Mouse (Mus musculus) CD8-positive naive resting alpha-beta T cell, adult 2 months (primary cell): Measurements from ENCODE around the gene Enoph1.

Experiments
- DNase-seq, 2 experiments: peaks; one replicate each; pipeline ENCODE4 v3.0.0; 2022; ENCODE audit warnings: low read depth in 2 of 2, low spot score in 2 of 2

Gene Enoph1

GRCm38 (mm10) chr5:100039602-100040142, at the start of gene Enoph1, which contains the start of gene Hnrnpdl:
Enoph1 (plus strand) TSS chr5:100039985.
Hnrnpdl (minus strand) TSS chr5:100039664.
- DNase-seq = peak; percentile 87 to 91

GRCm38 (mm10) chr5:99994166-99994565, 45.6 kb upstream of the Enoph1 start:
- DNase-seq = no peak

GRCm38 (mm10) chr5:99994680-99995079, 45.1 kb upstream of the Enoph1 start:
- DNase-seq = no peak

- no peak for DNase-seq
Measured at GRCm38 (mm10) chr5:100000048-100000447, 39.7 kb upstream of the Enoph1 start.

GRCm38 (mm10) chr5:100000500-100000899, 39.3 kb upstream of the Enoph1 start:
- no peak for DNase-seq

- no peak for DNase-seq
Measured at GRCm38 (mm10) chr5:100003895-100004294, 35.9 kb upstream of the Enoph1 start.

- DNase-seq = no peak
Measured at GRCm38 (mm10) chr5:100005431-100005830, 34.4 kb upstream of the Enoph1 start.

GRCm38 (mm10) chr5:100005896-100006295, 33.9 kb upstream of the Enoph1 start:
- no peak for DNase-seq

GRCm38 (mm10) chr5:100006324-100007039, 33.3 kb upstream of the Enoph1 start:
- no peak for DNase-seq

- peak in 1 of 2 experiments; percentile 4 for DNase-seq
Measured at GRCm38 (mm10) chr5:100007040-100007375, 32.8 kb upstream of the Enoph1 start.

- peak in 1 of 2 experiments; percentile 11 for DNase-seq
Measured at GRCm38 (mm10) chr5:100008485-100008884, 31.3 kb upstream of the Enoph1 start.

- no peak for DNase-seq
Measured at GRCm38 (mm10) chr5:100012599-100012998, 27.2 kb upstream of the Enoph1 start.

- no peak for DNase-seq
Measured at GRCm38 (mm10) chr5:100020089-100020488, 19.7 kb upstream of the Enoph1 start.

- DNase-seq = no peak
Measured at GRCm38 (mm10) chr5:100024403-100024802, 15.4 kb upstream of the Enoph1 start.

- no peak for DNase-seq
Measured at GRCm38 (mm10) chr5:100024868-100025267, 14.9 kb upstream of the Enoph1 start.

GRCm38 (mm10) chr5:100030069-100030468, 9.7 kb upstream of the Enoph1 start:
- no peak for DNase-seq

GRCm38 (mm10) chr5:100032107-100032506, 7.7 kb upstream of the Enoph1 start:
- DNase-seq = no peak

GRCm38 (mm10) chr5:100032646-100033045, 7.1 kb upstream of the Enoph1 start:
- DNase-seq = no peak

GRCm38 (mm10) chr5:100035950-100036349, 3.8 kb upstream of the Enoph1 start:
- DNase-seq = no peak

- peak in 1 of 2 experiments; percentile 9 for DNase-seq
Measured at GRCm38 (mm10) chr5:100036681-100037080, 3.1 kb upstream of the Enoph1 start.

GRCm38 (mm10) chr5:100037965-100038713, 1.6 kb upstream of the Enoph1 start:
- peak; percentile 81 to 83 for DNase-seq
